Mouse (Mus musculus) heart, postnatal 0 days (tissue): Measurements from ENCODE around the gene Zscan2. TPM values are rescaled to one million over a fixed set of nuclear protein-coding genes. Genes with fewer than 3 reads are reported as not detected.

Experiments used
- ATAC-seq: fragments of 200-750 bp; cut with Nextera tagmentation; 2 replicates; pipeline ENCODE4 v1.8.0; 2017; ENCODE audit warnings: low read depth, moderate number of reproducible peaks, moderate library complexity; ENCODE audit not compliant: insufficient read depth
- DNase-seq: peaks from one replicate; pipeline ENCODE4 v3.0.0-alpha.2; 2016; ENCODE audit warnings: low spot score
- H3K27ac ChIP-seq: fragments of 300-500 bp; sonication (generic); 2 replicates; pipeline ENCODE4 v1.5.1; 2014; ENCODE audit warnings: low read depth, mild to moderate bottlenecking
- H3K27me3 ChIP-seq: fragments of 300-500 bp; sonication (generic); 2 replicates; pipeline ENCODE4 v1.6.1; 2014; ENCODE audit warnings: low read length, mixed read lengths; ENCODE audit not compliant: control insufficient read depth, insufficient read depth
- H3K36me3 ChIP-seq: fragments of 300-500 bp; sonication (generic); replicated peaks from 2 replicates; pipeline ENCODE4 v1.6.1; 2014; ENCODE audit warnings: low read length, mixed read lengths; ENCODE audit not compliant: control insufficient read depth, insufficient read depth
- H3K4me1 ChIP-seq: fragments of 300-500 bp; sonication (generic); 2 replicates; pipeline ENCODE4 v1.6.1; 2014; ENCODE audit warnings: antibody characterized with exemption; ENCODE audit not compliant: control insufficient read depth, insufficient read depth
- H3K4me2 ChIP-seq: fragments of 300-500 bp; sonication (generic); 2 replicates; pipeline ENCODE4 v1.6.1; 2014; ENCODE audit warnings: low read depth, mild to moderate bottlenecking, low read length, moderate library complexity
- H3K4me3 ChIP-seq: fragments of 300-500 bp; sonication (generic); 2 replicates; pipeline ENCODE4 v1.5.1; 2014; ENCODE audit warnings: low read depth, low read length
- H3K9ac ChIP-seq: fragments of 300-500 bp; sonication (generic); replicated peaks from 2 replicates; pipeline ENCODE4 v1.6.1; 2014; ENCODE audit warnings: low read depth, low read length, mixed read lengths
- H3K9me3 ChIP-seq: fragments of 300-500 bp; sonication (generic); replicated peaks from 2 replicates; pipeline ENCODE4 v1.6.1; 2016; ENCODE audit warnings: low read length; ENCODE audit not compliant: control insufficient read depth
- CTCF ChIP-seq: IDR thresholded peaks from 2 replicates; pipeline ENCODE4 v1.5.1; 2016; ENCODE audit warnings: antibody characterized with exemption, control low read depth, low read depth
- EP300 ChIP-seq: IDR thresholded peaks from 2 replicates; pipeline ENCODE4 v1.6.1; 2016; ENCODE audit warnings: antibody characterized with exemption, low read depth
- WGBS: fragments of 180-500 bp; shearing (Covaris S2); extraction: QIAGEN DNeasy Blood & Tissue Kit; methylation state at CpG from one replicate; pipeline ENCODE4 v1.1.7; 2014; 5-methylcytosine and 5-hydroxymethylcytosine counted together
- polyA plus RNA-seq: library from polyadenylated mRNA; unstranded; fragments of >200 nt; fragmentation: Nextera tagmentation; extraction: Ambion mirVana; gene quantifications from 2 replicates; pipeline ENCODE4 v1.2.1, GENCODE M21; 2015
- total RNA-seq: library from RNA; depleted of rRNA; stranded (reverse); fragments of >200 nt; gene quantifications from 2 replicates; pipeline ENCODE4 v1.2.3, GENCODE M21; 2014; ENCODE audit warnings: low replicate concordance; rRNA removed

The Zscan2 gene
- total RNA-seq (3.7 and 22.0 TPM in 2 replicates), polyA plus RNA-seq (1.3 and 2.0 TPM in 2 replicates)

DNA sequence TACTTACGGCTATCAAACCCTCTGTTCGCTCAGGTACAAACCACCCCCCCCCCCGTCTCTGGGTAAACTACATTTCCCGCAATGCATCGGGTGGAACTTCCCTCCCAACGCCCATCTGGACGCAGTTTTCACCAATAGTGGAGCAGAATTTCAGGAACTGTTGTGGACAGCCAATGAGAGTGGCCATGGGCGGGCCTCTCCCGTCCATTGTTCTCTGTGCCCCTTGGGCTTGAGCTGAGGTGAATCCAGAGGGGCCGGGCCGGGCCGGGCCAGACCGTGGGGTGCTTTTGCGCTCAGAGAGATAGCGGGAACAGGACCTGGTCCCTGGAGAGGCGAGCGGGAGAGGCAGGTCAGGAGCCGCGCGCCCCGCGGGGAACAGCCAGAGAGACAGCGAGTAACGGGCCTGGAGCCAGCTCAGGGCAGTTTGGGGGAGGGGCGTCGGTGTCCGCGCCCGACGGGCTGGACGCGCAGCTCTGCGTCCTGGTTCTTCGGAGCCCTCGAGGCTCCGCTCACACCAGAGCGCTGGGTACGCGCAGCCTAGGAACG lies at the start of gene Zscan2:
Gene Zscan2 (plus strand): TSS at position 192 of the 546 bp plus-strand sequence.
- DNase-seq (peak; percentile 97), ATAC-seq (peak; percentile 97)
- peak within 1 kb of the TSS; percentile 93 for H3K27ac ChIP-seq
- no peaks in the 10 kb centered on the region for H3K27me3 ChIP-seq
- H3K4me3 ChIP-seq = peak within 1 kb of the TSS; percentile 89
- peaks cover 25% of the 10 kb centered on the region for H3K36me3 ChIP-seq
- H3K4me1 ChIP-seq = peaks cover 29% of the 10 kb centered on the region
- H3K4me2 ChIP-seq = peak within 1 kb of the TSS; percentile 76
- peak; percentile 33; the same call in 1 of the 2 replicates for TF ChIP-seq EP300
- TF ChIP-seq CTCF = no peak
- H3K9ac ChIP-seq = peak within 1 kb of the TSS; percentile 88
- no peaks in the 10 kb centered on the region for H3K9me3 ChIP-seq
- under 1% methylated on average over 40 of the region's 40 CpGs for WGBS

DNA sequence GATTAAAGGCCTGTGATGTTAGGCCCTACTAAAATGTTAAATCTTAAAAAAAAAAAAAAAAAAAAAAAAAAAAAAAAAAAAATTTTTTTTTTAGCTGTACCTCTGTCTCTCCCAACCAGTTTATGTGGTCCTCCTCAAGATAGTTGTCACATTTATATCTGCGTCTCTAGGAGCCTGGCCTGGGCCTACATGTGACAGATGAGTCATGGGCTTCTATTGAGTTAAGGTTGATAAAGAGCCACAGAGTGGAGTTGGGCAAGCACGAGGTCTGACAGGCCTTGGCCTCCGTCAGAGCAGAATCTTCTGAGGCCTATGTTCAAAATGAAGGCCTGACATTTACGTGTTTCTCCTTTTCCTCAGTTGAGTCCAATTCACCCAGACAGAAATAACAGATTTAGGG lies 47.3 kb upstream of the Zscan2 start:
- no peak for TF ChIP-seq EP300
- TF ChIP-seq CTCF = no peak
- no peak overlapping the region for H3K27ac ChIP-seq
- no peaks in the 10 kb centered on the region for H3K27me3 ChIP-seq
- no peak overlapping the region for H3K4me3 ChIP-seq
- WGBS = 66% methylated on average over 4 of the region's 4 CpGs
- DNase-seq (no peak), ATAC-seq (no peak)
- peaks cover 5% of the 10 kb centered on the region; the same call in 1 of the 2 replicates for H3K4me1 ChIP-seq
- H3K9ac ChIP-seq = no peak overlapping the region
- no peaks in the 10 kb centered on the region for H3K9me3 ChIP-seq
- H3K36me3 ChIP-seq = no peaks in the 10 kb centered on the region
- H3K4me2 ChIP-seq = no peak overlapping the region

DNA sequence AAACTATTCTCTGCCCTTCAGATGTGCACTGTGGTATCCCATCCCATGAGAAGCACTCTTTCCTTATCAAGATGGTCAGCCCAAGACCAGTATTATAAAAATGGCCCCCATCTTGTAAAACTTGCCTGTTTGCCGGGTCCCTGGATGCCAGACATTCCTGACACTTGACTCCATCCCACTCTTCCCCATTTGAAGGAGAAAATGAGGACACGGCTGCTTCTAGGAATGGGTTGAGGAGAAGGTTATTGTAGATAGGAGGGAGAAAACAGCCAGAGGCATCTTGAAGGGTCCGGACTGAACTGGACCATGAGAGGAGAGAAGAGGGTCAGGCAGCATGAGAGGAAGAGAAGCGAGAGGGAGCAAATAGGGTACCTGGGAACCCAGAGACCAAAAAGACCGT lies 44.1 kb upstream of the Zscan2 start:
- H3K36me3 ChIP-seq = no peaks in the 10 kb centered on the region
- H3K9ac ChIP-seq = no peak overlapping the region
- peaks cover 5% of the 10 kb centered on the region; the same call in 1 of the 2 replicates for H3K4me1 ChIP-seq
- H3K27ac ChIP-seq = no peak overlapping the region
- H3K9me3 ChIP-seq = no peaks in the 10 kb centered on the region
- no peak for TF ChIP-seq CTCF
- ATAC-seq (no peak), DNase-seq (no peak)
- no peak overlapping the region for H3K4me2 ChIP-seq
- WGBS = 34% methylated on average over 5 of the region's 5 CpGs
- no peaks in the 10 kb centered on the region for H3K27me3 ChIP-seq
- no peak overlapping the region for H3K4me3 ChIP-seq

DNA sequence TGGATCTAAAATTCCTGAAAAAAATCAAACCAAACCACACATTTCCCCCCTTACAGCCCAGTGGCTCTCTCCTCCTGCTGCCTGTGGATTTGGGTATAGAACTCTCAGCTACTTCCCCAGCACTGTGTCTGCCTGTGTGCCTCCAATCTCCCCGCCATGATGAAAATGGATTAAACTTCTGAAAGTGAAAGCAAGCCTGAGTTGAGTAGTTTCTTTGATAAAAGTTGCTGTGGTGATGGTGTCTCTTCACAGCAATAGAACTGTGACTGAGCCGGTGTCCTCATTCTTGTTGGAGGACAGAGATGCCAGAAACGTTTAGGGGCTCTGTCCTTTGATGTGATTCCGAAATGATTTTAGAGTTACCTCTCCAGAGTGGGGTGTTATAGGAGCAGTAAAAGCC lies 39.9 kb upstream of the Zscan2 start:
- no peak for TF ChIP-seq EP300
- TF ChIP-seq CTCF = no peak
- Histone ChIP-seq H3K9ac (no peak overlapping the region), H3K4me3 (no peak overlapping the region), H3K9me3 (no peaks in the 10 kb centered on the region), H3K36me3 (no peaks in the 10 kb centered on the region), H3K4me1 (peaks cover 18% of the 10 kb centered on the region), H3K27me3 (no peaks in the 10 kb centered on the region), H3K27ac (no peak overlapping the region), H3K4me2 (no peak overlapping the region)
- 77% methylated on average over 4 of the region's 4 CpGs for WGBS
- ATAC-seq (no peak), DNase-seq (no peak)

DNA sequence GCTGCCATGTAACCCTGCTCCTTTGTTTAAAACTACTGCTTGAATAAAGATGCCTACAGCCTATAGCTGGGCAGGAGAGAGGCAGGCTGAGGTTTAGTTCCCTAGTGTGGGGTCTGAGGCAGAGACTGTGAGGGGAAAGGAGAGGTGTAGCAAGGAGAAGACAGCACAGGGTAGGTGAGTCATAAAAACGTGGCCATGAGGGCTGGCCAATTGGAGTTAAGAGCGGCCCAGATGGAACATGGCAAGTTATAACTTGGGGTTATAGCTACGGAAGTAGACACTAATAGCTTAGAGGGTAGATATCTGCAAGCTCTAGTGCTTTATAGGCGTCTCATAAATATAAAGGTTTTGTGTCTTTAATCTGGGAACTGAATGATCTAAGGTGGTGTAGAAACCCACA lies 37.5 kb upstream of the Zscan2 start:
- peaks cover 20% of the 10 kb centered on the region; the same call in 1 of the 2 replicates for H3K4me1 ChIP-seq
- no peaks in the 10 kb centered on the region for H3K9me3 ChIP-seq
- H3K4me2 ChIP-seq = no peak overlapping the region
- no peak overlapping the region for H3K4me3 ChIP-seq
- no peaks in the 10 kb centered on the region for H3K36me3 ChIP-seq
- 83% methylated on average over 4 of the region's 4 CpGs for WGBS
- H3K27ac ChIP-seq = no peak overlapping the region
- no peak for TF ChIP-seq CTCF
- TF ChIP-seq EP300 = no peak
- DNase-seq (no peak), ATAC-seq (no peak)
- H3K27me3 ChIP-seq = no peaks in the 10 kb centered on the region
- no peak overlapping the region for H3K9ac ChIP-seq
